Mouse (Mus musculus): Measurements from ENCODE around the gene Rhbdf1. TPM values are rescaled to one million over a fixed set of nuclear protein-coding genes. Genes with fewer than 3 reads are reported as not detected.

Gene Rhbdf1
- total and polyA plus RNA-seq, 2 experiments from 2014 or later: 21.9 to 69.2 TPM

- no peak for DNase-seq (ENCODE audit: low spot score)
- no peaks in the 10 kb centered on the region for H3K36me3 ChIP-seq (replicated peaks; ENCODE audit: control insufficient read depth, insufficient read depth, low read length)
- H3K4me3 ChIP-seq (ENCODE audit: low read depth, low read length): no peak overlapping the region
- no peaks in the 10 kb centered on the region for H3K27me3 ChIP-seq (ENCODE audit: control insufficient read depth, insufficient read depth, low read length)
- no peaks in the 10 kb centered on the region for H3K9me3 ChIP-seq (replicated peaks; ENCODE audit: control insufficient read depth, low read length)
- no peak overlapping the region for H3K9ac ChIP-seq (replicated peaks; ENCODE audit: low read depth, low read length)
- no peak for ATAC-seq (ENCODE audit: insufficient read depth, low read depth)
- H3K27ac ChIP-seq (ENCODE audit: low read depth): no peak overlapping the region
- H3K4me2 ChIP-seq (ENCODE audit: low read depth, low read length): no peak overlapping the region
- TF ChIP-seq CTCF (IDR thresholded peaks at IDR 0.05; ENCODE audit: low read depth): no peak
- TF ChIP-seq EP300 (IDR thresholded peaks at IDR 0.05; ENCODE audit: low read depth): no peak
- WGBS: 81% methylated on average over 1 of the region's 1 CpGs
- H3K4me1 ChIP-seq (ENCODE audit: control insufficient read depth, insufficient read depth): no peaks in the 10 kb centered on the region
Measured at GRCm38 (mm10) chr11:32178506-32178905, 43.6 kb downstream of the Rhbdf1 start.

- Histone ChIP-seq H3K9me3 (replicated peaks; ENCODE audit: control insufficient read depth, low read length) (no peaks in the 10 kb centered on the region), H3K27me3 (ENCODE audit: control insufficient read depth, insufficient read depth, low read length) (peaks cover 6% of the 10 kb centered on the region), H3K36me3 (replicated peaks; ENCODE audit: control insufficient read depth, insufficient read depth, low read length) (no peaks in the 10 kb centered on the region), H3K4me2 (ENCODE audit: low read depth, low read length) (no peak overlapping the region), H3K9ac (replicated peaks; ENCODE audit: low read depth, low read length) (no peak overlapping the region), H3K4me1 (ENCODE audit: control insufficient read depth, insufficient read depth) (peaks cover 4% of the 10 kb centered on the region; the same call in 1 of the 2 replicates), H3K4me3 (ENCODE audit: low read depth, low read length) (no peak overlapping the region), H3K27ac (ENCODE audit: low read depth) (no peak overlapping the region)
- 44% methylated on average over 4 of the region's 4 CpGs for WGBS
- DNase-seq (ENCODE audit: low spot score): no peak
- ATAC-seq (ENCODE audit: insufficient read depth, low read depth): no peak
- TF ChIP-seq EP300 (IDR thresholded peaks at IDR 0.05; ENCODE audit: low read depth) (no peak), CTCF (IDR thresholded peaks at IDR 0.05; ENCODE audit: low read depth) (no peak)
Measured at GRCm38 (mm10) chr11:32166683-32167082, 55.4 kb downstream of the Rhbdf1 start.

DNA sequence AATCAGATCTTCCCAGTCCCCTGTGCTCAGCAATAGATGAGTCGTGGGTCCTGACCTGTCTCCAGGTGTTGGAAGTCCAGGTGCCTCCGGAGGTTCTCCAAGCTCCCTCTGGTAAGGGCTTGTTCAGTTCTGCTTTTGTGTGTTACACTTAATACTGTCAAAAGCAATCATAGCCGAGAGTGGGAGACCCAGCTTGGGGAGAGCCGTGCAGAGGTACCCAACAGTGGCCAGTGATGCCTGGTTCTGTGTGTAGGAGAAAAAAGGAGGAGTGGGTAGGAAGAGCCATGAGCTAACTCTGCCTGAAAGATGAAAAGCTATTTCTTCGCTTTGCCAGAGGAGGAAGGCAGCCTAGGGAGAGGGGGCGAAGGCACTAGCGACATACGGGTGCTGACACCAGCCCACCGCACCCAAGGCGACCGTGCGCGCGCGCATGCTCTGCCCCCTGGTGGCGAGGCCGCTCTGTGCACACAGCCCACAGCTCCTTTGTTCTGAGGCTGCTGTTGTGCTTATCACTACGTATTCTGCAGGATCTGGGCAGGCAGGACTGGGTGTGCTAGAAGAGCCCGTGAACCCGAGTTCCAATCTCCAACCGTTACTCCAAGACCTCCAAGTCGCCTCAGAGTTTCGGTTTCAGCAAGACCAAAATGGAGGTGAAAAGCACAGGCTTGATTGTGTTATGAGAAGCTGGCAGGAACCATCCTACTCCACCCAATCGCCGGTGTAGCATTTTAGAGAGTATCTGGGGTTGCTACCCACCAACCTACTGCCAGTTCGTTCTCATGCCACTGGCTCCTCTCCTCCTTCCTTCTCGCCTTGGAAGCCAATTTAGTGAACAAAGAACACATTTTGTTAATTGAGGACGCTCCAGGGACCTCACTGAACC is 59.9 kb downstream of the Rhbdf1 start:
- H3K9me3 ChIP-seq (replicated peaks; ENCODE audit: control insufficient read depth, low read length): no peaks in the 10 kb centered on the region
- ATAC-seq (ENCODE audit: insufficient read depth, low read depth): peak; percentile 83
- H3K27ac ChIP-seq (ENCODE audit: low read depth): no peak overlapping the region
- peaks cover 22% of the 10 kb centered on the region for H3K27me3 ChIP-seq (ENCODE audit: control insufficient read depth, insufficient read depth, low read length)
- H3K36me3 ChIP-seq (replicated peaks; ENCODE audit: control insufficient read depth, insufficient read depth, low read length): no peaks in the 10 kb centered on the region
- peak overlapping the region; percentile 29; the same call in 1 of the 2 replicates for H3K4me3 ChIP-seq (ENCODE audit: low read depth, low read length)
- WGBS: 13% methylated on average over 28 of the region's 28 CpGs
- H3K4me1 ChIP-seq (ENCODE audit: control insufficient read depth, insufficient read depth): peaks cover 4% of the 10 kb centered on the region; the same call in 1 of the 2 replicates
- H3K9ac ChIP-seq (replicated peaks; ENCODE audit: low read depth, low read length): no peak overlapping the region
- H3K4me2 ChIP-seq (ENCODE audit: low read depth, low read length): peak overlapping the region; percentile 55
- TF ChIP-seq CTCF (IDR thresholded peaks at IDR 0.05; ENCODE audit: low read depth) (peak; percentile 92), EP300 (IDR thresholded peaks at IDR 0.05; ENCODE audit: low read depth) (no peak)
- peak; percentile 29 for DNase-seq (ENCODE audit: low spot score)

DNA sequence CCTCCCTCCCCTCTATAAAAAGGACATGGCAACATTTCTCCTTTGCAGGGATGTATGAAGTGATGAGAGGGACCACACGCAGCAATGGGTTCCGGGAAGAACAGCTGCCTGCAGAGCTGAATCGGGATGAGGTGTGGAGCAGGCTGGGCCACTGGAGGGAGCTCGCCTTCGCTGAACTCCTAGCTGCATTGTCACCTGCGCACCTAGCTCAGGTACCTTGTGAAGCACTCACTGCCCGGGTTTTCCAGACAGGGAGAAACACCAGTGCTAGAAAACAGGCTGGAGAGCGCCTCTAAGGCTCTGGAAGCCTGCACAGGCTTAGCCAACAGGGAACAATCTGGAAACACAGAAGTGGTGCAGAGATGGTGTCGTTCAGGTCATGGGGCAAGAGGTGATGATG is 60.6 kb downstream of the Rhbdf1 start:
- Histone ChIP-seq H3K9ac (replicated peaks; ENCODE audit: low read depth, low read length) (no peak overlapping the region), H3K4me2 (ENCODE audit: low read depth, low read length) (peak overlapping the region; percentile 55; the same call in 1 of the 2 replicates), H3K9me3 (replicated peaks; ENCODE audit: control insufficient read depth, low read length) (no peaks in the 10 kb centered on the region), H3K4me1 (ENCODE audit: control insufficient read depth, insufficient read depth) (peaks cover 4% of the 10 kb centered on the region; the same call in 1 of the 2 replicates), H3K27me3 (ENCODE audit: control insufficient read depth, insufficient read depth, low read length) (peaks cover 22% of the 10 kb centered on the region), H3K36me3 (replicated peaks; ENCODE audit: control insufficient read depth, insufficient read depth, low read length) (no peaks in the 10 kb centered on the region), H3K4me3 (ENCODE audit: low read depth, low read length) (no peak overlapping the region), H3K27ac (ENCODE audit: low read depth) (no peak overlapping the region)
- DNase-seq (ENCODE audit: low spot score) (no peak), ATAC-seq (ENCODE audit: insufficient read depth, low read depth) (no peak)
- TF ChIP-seq CTCF (IDR thresholded peaks at IDR 0.05; ENCODE audit: low read depth): no peak; the same call in 1 of the 2 replicates
- no peak for TF ChIP-seq EP300 (IDR thresholded peaks at IDR 0.05; ENCODE audit: low read depth)
- WGBS: 9% methylated on average over 9 of the region's 9 CpGs

GRCm38 (mm10) chr11:32160341-32160740 is 61.8 kb downstream of the Rhbdf1 start:
- Histone ChIP-seq H3K9me3 (replicated peaks; ENCODE audit: control insufficient read depth, low read length) (no peaks in the 10 kb centered on the region), H3K36me3 (replicated peaks; ENCODE audit: control insufficient read depth, insufficient read depth, low read length) (no peaks in the 10 kb centered on the region), H3K4me2 (ENCODE audit: low read depth, low read length) (no peak overlapping the region), H3K4me3 (ENCODE audit: low read depth, low read length) (no peak overlapping the region), H3K9ac (replicated peaks; ENCODE audit: low read depth, low read length) (no peak overlapping the region), H3K27me3 (ENCODE audit: control insufficient read depth, insufficient read depth, low read length) (peaks cover 22% of the 10 kb centered on the region), H3K27ac (ENCODE audit: low read depth) (no peak overlapping the region), H3K4me1 (ENCODE audit: control insufficient read depth, insufficient read depth) (peaks cover 4% of the 10 kb centered on the region; the same call in 1 of the 2 replicates)
- 71% methylated on average over 7 of the region's 7 CpGs for WGBS
- no peak for ATAC-seq (ENCODE audit: insufficient read depth, low read depth)
- TF ChIP-seq EP300 (IDR thresholded peaks at IDR 0.05; ENCODE audit: low read depth) (no peak), CTCF (IDR thresholded peaks at IDR 0.05; ENCODE audit: low read depth) (no peak)
- no peak for DNase-seq (ENCODE audit: low spot score)

Other genes with a start within 250 kb of the Rhbdf1 start
- 1.1 and 3.7 TPM in 2 replicates for gene Nsg2, start 221.8 kb downstream of the Rhbdf1 start, total RNA-seq (2014; rRNA removed; ENCODE audit: low replicate concordance)
- gene Nsg2, start 221.8 kb downstream of the Rhbdf1 start, polyA plus RNA-seq (2015; fragmentation: Nextera tagmentation; extraction: Ambion mirVana): 1.2 and 1.7 TPM in 2 replicates
- gene Il9r, start 22.0 kb downstream of the Rhbdf1 start, total RNA-seq (2014; rRNA removed; ENCODE audit: low replicate concordance): not detected in 2 replicates
- 0.03 and 0.14 TPM in 2 replicates for gene Il9r, start 22.0 kb downstream of the Rhbdf1 start, polyA plus RNA-seq (2015; fragmentation: Nextera tagmentation; extraction: Ambion mirVana)
- 12.9 and 16.1 TPM in 2 replicates for gene Snrnp25, start 16.9 kb downstream of the Rhbdf1 start, total RNA-seq (2014; rRNA removed; ENCODE audit: low replicate concordance)
- 27.1 and 28.0 TPM in 2 replicates for gene Snrnp25, start 16.9 kb downstream of the Rhbdf1 start, polyA plus RNA-seq (2015; fragmentation: Nextera tagmentation; extraction: Ambion mirVana)
- gene Mpg, start 4.2 kb upstream of the Rhbdf1 start, total RNA-seq (2014; rRNA removed; ENCODE audit: low replicate concordance): 11.9 and 22.8 TPM in 2 replicates
- gene Mpg, start 4.2 kb upstream of the Rhbdf1 start, polyA plus RNA-seq (2015; fragmentation: Nextera tagmentation; extraction: Ambion mirVana): 13.9 and 15.0 TPM in 2 replicates
- gene Nprl3, start 45.4 kb upstream of the Rhbdf1 start, total RNA-seq (2014; rRNA removed; ENCODE audit: low replicate concordance): 26.4 and 64.1 TPM in 2 replicates
- gene Nprl3, start 45.4 kb upstream of the Rhbdf1 start, polyA plus RNA-seq (2015; fragmentation: Nextera tagmentation; extraction: Ambion mirVana): 29.9 and 30.4 TPM in 2 replicates
- 1.2 TPM in 1 of 2 replicates, not detected in the other for gene Hba-x, start 54.1 kb upstream of the Rhbdf1 start, total RNA-seq (2014; rRNA removed; ENCODE audit: low replicate concordance)
- 0.40 and 0.68 TPM in 2 replicates for gene Hba-x, start 54.1 kb upstream of the Rhbdf1 start, polyA plus RNA-seq (2015; fragmentation: Nextera tagmentation; extraction: Ambion mirVana)
- 1,456 and 1,841 TPM in 2 replicates for gene Hba-a1, start 61.2 kb upstream of the Rhbdf1 start, total RNA-seq (2014; rRNA removed; ENCODE audit: low replicate concordance)
- 2,150 and 3,333 TPM in 2 replicates for gene Hba-a1, start 61.2 kb upstream of the Rhbdf1 start, polyA plus RNA-seq (2015; fragmentation: Nextera tagmentation; extraction: Ambion mirVana)
- not detected in 2 replicates for gene Hbq1b, start 64.7 kb upstream of the Rhbdf1 start, total RNA-seq (2014; rRNA removed; ENCODE audit: low replicate concordance)
- 0.38 and 0.90 TPM in 2 replicates for gene Hbq1b, start 64.7 kb upstream of the Rhbdf1 start, polyA plus RNA-seq (2015; fragmentation: Nextera tagmentation; extraction: Ambion mirVana)
- gene Hba-a2, start 74.2 kb upstream of the Rhbdf1 start, total RNA-seq (2014; rRNA removed; ENCODE audit: low replicate concordance): 5,955 and 6,390 TPM in 2 replicates
- 5,218 and 8,165 TPM in 2 replicates for gene Hba-a2, start 74.2 kb upstream of the Rhbdf1 start, polyA plus RNA-seq (2015; fragmentation: Nextera tagmentation; extraction: Ambion mirVana)
- gene Hbq1a, start 77.8 kb upstream of the Rhbdf1 start, total RNA-seq (2014; rRNA removed; ENCODE audit: low replicate concordance): not detected in 2 replicates
- gene Hbq1a, start 77.8 kb upstream of the Rhbdf1 start, polyA plus RNA-seq (2015; fragmentation: Nextera tagmentation; extraction: Ambion mirVana): 0.34 TPM in 1 of 2 replicates, not detected in the other
- gene Sh3pxd2b, start 125.5 kb upstream of the Rhbdf1 start, total RNA-seq (2014; rRNA removed; ENCODE audit: low replicate concordance): 12.4 and 19.0 TPM in 2 replicates
- 3.3 and 3.8 TPM in 2 replicates for gene Sh3pxd2b, start 125.5 kb upstream of the Rhbdf1 start, polyA plus RNA-seq (2015; fragmentation: Nextera tagmentation; extraction: Ambion mirVana)
- 22.1 and 25.0 TPM in 2 replicates for gene Ubtd2, start 233.1 kb upstream of the Rhbdf1 start, total RNA-seq (2014; rRNA removed; ENCODE audit: low replicate concordance)
- 11.5 and 11.6 TPM in 2 replicates for gene Ubtd2, start 233.1 kb upstream of the Rhbdf1 start, polyA plus RNA-seq (2015; fragmentation: Nextera tagmentation; extraction: Ambion mirVana)

Data from heart, postnatal 0 days (tissue).